Mouse (Mus musculus) G1E (cell line): ENCODE data around the gene Tmem255b.

Source experiments
- CTCF ChIP-seq: IDR thresholded peaks from 2 replicates; pipeline ENCODE4 v1.5.1; 2012; ENCODE audit warnings: low read depth, low read length, inconsistent platforms, mixed read lengths
- GATA1 ChIP-seq: IDR thresholded peaks from 2 replicates; pipeline ENCODE4 v1.6.1; 2012; ENCODE audit warnings: borderline replicate concordance, low read length, inconsistent platforms, mixed read lengths
- GATA2 ChIP-seq: IDR thresholded peaks from 2 replicates; pipeline ENCODE4 v1.6.1; 2012; ENCODE audit warnings: low read depth, low read length, inconsistent platforms, borderline replicate concordance
- POLR2AphosphoS5 ChIP-seq: IDR thresholded peaks from 2 replicates; pipeline ENCODE4 v1.6.1; 2012; ENCODE audit warnings: low read depth, low read length, inconsistent platforms; ENCODE audit not compliant: insufficient replicate concordance
- TAL1 ChIP-seq: conservative IDR thresholded peaks from 2 replicates; pipeline ENCODE4 v1.6.1; 2012; ENCODE audit warnings: low read depth, low read length, inconsistent platforms, mixed read lengths

DNA sequence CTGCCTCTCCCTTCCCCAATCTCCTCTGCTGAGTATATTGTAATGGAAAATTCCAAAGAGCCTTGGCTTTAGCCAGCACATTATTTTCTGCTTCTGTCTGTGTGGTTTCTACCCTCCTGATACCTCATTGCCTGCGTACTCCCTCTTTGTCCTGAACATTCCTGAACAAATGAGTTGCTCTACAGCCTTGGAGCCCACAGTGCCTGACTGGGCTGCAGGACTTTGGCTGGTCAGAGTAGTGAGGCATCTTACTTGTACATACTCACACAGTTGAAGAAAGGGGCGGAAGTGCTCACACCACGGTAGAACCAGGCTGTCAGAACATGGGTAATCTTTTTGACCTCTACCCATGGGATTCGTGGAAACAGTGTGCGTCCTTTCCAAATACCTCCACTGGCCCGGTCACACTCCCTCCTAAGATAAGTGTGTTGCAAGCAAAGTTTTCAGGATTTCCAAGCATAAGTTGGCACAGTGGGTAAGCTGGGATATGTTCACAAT is 82.3 kb downstream of the Tmem255b start:
- TF ChIP-seq POLR2AphosphoS5 (no peak), CTCF (no peak), GATA1 (no peak), TAL1 (no peak), GATA2 (no peak)
